Mouse (Mus musculus): ENCODE measurements at regions not wholly inside any gene's neighbourhood (a gene's known extent, or its start where the extent isn't known, plus 50 kb on each side); places are given as distances from the start of the nearest gene placed in this dataset.

DNA sequence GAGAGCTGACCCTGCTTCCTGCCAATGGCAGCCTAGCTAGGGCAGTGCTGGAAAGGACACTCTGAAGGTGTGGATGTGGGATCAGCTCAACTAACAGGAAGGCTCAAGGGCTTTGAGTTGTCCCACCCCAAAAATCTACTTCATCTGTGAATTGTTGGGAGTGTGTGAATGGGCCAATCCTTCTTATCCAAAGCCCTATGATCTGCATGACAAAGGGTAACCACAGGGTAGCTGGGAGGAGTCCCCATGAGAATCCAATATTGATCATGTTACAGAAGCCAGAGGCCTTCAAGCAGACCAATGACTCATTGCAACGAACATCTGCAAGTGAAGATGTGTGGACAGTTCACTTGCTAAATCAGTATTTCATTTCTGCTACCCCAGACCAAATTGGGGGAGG is 51.1 kb upstream of the Adra1b start:
- ATAC-seq (replicated peaks; ENCODE audit: insufficient number of reproducible peaks, low FRiP score, low TSS enrichment, poor library complexity, severe bottlenecking) = no peak

DNA sequence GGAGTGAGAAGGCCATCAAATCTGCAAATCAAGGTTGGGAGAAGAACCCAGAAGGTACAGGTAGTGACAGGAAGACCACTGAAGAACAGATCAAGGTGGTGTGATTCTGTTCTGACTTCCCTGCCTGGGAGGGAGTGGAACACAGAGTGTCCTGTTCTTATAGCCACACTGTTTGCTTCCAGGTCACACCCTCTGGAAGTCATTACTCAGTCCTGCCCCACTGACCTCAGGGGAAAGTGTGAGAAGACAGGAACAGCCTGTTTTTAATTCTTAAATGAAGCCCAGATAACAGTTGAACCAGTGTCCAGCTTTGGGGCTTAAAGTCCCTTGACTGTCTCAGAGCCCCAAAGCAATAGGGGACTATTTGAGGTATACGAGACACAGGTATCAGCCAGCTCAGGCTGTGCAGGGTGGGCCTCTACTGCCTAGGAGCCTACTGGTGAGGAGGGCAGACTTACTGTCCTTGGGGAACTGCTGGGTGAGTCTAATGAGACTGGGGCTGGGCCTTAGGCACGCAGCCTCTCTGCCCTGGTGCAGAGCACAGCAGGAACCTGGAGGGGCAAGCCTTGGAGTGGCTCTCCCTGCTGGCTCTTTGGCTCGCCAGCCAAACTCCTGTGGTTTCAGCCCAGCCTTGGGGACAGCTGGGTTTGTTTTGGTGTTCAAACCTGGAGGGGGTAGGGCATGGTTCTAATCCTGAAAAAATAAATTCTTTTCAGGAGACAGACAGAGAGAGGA is 57.4 kb upstream of the Adra1b start:
- no peak for ATAC-seq (replicated peaks; ENCODE audit: insufficient number of reproducible peaks, low FRiP score, low TSS enrichment, poor library complexity, severe bottlenecking)

DNA sequence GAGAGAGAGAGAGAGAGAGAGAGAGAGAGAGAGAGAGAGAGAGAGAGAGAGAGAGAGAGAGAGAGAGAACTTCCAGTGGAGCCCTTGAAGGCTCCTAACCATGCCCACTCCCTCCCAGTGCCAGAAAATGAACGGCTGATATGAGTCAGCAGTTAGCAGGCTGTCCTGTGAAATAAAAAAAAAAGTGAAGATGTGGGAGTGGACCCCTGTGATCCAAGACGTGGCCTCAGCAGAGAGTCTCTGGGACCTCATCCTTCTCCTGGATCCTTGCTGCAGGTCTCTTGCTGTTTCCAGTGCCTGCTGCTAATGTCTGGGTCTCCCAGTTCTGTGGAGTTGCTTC is 57.9 kb upstream of the Adra1b start:
- no peak for ATAC-seq (replicated peaks; ENCODE audit: insufficient number of reproducible peaks, low FRiP score, low TSS enrichment, poor library complexity, severe bottlenecking)

DNA sequence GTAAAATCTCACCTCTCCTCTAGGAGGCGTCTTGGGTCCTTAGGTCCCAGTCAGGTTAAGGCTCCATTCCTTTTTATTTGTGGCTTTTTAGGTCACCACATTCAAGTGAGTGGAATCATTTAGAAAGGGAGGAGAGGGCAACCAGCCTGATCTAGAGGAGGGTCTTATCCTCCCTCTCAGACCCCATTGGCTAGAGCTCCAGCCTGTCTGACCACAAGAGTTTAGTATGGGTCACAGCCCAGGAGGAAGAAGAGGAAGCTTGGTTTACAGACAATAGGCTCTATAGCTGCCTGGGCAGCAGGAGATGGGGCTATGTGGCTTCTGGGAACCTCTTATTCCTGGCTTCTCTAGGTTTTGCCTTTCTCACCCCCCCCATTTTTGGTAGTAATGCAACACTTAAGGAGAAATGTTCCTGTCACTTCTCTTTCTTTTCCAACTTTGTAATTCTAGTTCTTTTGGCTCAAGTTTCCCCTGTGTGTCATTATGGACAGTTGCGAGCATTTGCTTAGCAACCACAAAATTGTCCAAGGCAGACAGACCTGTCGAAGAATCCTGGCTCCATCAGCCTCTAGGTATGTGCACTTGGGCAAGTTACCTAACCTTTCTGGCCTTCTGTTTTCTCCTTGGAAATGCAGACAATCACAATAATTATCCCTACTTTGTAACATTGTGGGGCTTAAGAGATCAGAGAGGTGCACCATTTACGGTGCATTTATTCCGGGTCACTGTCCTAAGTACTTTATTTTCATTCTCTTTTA is 59.5 kb upstream of the Adra1b start:
- ATAC-seq (replicated peaks; ENCODE audit: insufficient number of reproducible peaks, low FRiP score, low TSS enrichment, poor library complexity, severe bottlenecking) = no peak

DNA sequence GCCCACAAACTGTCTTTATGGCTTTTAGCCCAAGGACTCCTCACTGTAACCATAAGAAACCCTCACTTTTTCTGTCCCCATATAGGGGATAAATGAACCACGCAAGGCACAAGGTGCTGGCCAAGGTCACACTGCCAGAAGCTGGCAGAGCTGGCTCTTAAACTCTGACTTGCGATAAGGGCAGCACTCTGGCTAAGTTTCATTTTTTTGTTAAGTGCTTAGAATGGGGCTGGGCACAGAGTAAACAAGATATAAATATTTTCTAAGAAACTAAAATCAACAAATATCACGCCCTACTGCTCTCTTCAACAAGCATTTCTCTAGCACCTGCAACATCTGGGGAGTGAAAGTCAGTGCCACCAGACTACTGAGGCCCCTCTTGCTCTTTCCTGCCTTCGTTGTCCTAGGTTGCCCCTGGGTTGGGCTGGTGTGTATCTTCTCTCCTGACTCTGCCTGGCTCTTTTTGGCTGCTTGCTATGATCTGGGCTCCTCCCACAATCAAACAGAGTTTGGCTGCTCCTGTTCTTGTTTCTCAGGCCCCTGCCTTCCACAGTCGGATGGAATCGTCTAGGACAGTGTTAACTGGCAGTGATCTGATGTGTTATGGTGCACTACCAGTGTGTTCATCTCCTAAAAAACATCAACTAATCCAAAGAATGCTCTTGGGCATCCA is 60.5 kb upstream of the Adra1b start:
- no peak for ATAC-seq (replicated peaks; ENCODE audit: insufficient number of reproducible peaks, low FRiP score, low TSS enrichment, poor library complexity, severe bottlenecking)

DNA sequence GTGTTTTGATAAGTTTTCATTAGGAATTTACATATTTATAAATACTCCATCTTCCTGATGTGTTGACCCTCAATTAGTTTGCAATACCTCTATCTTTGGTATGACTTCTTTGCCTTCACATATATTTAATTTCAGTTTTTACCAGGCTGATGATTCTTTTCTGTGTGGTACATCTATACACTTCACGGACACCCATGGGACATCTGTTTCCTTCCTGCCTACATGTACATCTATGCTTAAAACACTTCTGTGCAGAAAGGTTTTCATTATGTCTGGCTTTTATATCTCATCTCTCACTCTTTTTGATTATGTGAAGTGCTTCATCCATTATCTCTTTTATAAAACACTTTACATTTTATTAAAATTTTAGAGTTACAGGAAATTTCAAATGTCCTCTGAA is 66.8 kb upstream of the Adra1b start:
- ATAC-seq (replicated peaks; ENCODE audit: insufficient number of reproducible peaks, low FRiP score, low TSS enrichment, poor library complexity, severe bottlenecking) = no peak

DNA sequence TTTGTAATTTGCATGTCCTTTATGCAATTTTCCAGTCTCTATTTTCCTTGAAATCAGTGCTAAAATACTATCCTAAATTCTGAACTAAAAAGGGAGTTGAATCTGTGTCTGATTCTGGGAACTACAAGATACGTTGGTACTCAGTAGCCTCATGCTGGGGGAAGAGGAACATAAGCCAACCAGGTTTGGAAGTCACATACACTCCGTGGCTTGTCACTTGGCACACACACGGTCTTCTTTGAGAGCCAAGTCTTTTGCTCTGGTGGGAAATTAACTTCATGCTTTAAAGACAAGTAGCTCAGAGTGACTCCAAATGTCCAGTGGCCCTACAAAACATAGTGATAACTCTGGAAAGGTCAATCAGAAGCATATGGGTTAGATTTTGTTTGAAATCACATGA is 70.9 kb upstream of the Adra1b start:
- ATAC-seq (replicated peaks; ENCODE audit: insufficient number of reproducible peaks, low FRiP score, low TSS enrichment, poor library complexity, severe bottlenecking) = no peak

DNA sequence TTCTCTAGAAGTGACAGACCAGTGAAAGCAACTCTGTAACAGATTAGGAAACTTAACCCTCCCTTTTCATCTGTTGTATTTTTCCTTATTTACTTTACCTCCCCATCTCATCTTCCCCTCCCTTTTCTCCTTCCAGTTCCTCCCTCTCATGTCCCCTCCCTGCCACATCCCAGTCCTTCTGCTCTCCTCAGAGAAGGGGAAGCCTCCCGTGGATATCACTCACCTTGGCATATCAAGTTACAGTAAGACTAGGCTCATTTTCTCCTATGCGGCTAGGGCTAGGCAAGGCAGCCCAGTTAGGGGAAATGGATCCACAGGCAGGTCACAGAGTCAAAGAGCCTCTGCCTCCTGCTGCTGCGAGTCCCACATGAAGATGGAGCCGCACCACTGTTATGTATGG is 75.0 kb upstream of the Adra1b start:
- no peak for ATAC-seq (replicated peaks; ENCODE audit: insufficient number of reproducible peaks, low FRiP score, low TSS enrichment, poor library complexity, severe bottlenecking)

DNA sequence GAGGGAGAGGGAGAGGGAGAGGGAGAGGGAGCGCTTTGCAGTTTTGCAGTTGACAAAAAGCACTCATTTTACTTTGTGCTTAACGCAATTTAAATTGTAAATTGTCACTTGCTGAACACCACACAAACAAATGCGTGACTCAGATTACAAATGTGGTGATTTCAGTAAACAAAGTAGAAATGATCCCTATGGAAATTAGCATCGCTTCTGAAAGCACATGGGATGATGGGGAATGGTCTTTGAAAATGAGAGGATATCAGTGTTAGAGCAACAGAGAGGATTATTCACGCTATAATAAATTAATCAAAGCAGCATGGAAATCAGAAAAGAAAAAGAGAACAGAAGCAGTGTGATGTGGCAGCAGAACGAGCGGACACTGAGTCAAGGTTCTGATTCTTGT is 78.4 kb upstream of the Adra1b start:
- ATAC-seq (replicated peaks; ENCODE audit: insufficient number of reproducible peaks, low FRiP score, low TSS enrichment, poor library complexity, severe bottlenecking) = no peak

DNA sequence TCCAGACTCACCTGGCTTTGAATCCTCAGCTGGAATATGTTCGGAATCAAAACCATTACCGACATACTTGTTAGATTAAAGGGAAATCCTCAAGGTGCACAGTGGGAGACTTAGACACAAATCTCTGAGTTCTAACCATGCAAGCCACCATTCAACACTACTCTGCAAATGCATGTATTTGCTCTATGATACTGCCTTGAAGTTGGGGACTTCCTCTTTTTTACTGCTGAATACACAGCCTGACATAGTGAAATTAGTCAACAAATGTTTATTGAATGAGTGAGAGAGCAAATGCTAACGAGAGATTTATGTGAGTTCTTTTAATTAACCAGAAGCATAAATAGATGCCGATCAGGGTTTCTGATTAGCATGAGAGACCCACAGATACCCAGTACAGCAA is 79.4 kb upstream of the Adra1b start:
- no peak for ATAC-seq (replicated peaks; ENCODE audit: insufficient number of reproducible peaks, low FRiP score, low TSS enrichment, poor library complexity, severe bottlenecking)

DNA sequence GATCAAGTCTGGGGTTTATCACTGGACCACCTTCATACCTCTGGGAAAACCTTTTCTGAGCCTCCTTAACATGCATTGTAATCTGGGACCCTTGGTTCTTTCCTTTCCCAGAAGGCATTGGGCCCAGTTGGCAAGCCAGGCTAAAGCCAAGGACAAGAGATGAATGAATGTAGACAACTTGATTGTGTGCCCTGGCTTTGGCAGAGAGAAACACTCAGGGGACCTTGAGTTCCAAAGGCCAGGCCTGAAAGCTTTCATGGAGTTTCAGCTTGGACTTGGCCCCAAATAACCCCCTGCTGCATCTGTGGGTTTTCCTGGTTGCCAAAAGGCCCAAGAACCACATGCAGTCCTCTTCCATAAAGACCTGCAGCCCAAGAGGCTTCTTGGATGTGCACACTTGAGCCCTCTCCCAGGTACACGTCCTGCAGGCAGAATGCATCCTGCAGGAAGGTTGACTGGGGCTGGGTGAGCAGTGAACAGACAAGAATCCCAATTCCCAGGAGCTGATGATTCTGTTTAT is 89.0 kb upstream of the Adra1b start:
- ATAC-seq (replicated peaks; ENCODE audit: insufficient number of reproducible peaks, low FRiP score, low TSS enrichment, poor library complexity, severe bottlenecking) = no peak

DNA sequence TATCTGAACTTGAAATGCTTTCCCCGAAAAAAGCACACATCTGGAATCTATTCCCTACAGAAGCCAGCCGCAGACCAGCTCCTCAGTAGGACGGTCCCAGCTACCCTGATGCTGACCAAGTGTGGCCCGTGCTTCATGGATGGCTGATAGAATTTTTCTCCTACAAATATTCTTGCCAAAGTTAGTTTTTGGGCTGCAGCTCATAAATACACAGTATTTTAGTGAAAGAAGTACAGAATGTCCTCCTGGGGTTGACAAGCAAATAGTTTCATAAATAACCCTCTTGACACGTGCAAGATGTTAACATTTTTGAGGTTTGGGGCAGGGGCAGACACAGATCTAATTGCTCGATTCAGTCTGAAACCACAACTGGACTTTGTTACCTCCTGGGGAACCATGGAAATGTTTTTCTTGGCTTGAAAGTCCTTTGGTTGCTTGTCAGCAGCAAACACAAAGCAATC is 91.0 kb upstream of the Adra1b start:
- ATAC-seq (replicated peaks; ENCODE audit: insufficient number of reproducible peaks, low FRiP score, low TSS enrichment, poor library complexity, severe bottlenecking) = no peak

DNA sequence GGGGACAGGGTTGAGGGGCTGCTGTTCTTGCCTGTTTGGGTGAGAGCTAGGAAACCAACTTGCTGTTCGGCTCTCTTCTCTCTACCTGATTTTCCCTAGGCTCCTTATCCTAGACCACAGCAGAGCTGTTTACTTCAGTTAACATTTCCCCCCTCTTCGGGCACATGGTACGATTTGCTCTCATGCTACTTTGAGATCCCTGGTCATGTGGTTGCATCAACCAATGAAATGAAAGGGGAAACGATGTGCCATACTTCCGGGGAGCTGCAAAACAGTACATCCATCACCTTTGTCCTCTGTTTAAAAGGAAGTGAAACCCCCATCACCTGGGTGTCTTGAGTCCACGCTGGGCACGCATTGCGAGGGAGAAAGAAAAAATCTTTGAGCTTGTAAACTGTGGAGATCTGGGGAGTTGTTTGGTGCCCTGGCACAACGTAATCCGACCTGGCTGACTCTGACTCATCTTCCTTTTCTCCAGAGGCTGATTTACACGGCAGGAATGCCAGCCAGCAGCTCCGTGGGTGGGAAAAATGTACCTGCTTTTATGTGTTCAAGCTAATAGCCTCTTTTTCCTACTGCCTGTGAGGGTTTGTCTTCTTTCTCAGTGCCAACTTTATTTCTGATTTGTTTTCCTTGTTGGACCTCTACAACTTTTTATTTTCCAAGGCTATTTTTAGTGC is 97.2 kb upstream of the Adra1b start:
- ATAC-seq (replicated peaks; ENCODE audit: insufficient number of reproducible peaks, low FRiP score, low TSS enrichment, poor library complexity, severe bottlenecking) = no peak

DNA sequence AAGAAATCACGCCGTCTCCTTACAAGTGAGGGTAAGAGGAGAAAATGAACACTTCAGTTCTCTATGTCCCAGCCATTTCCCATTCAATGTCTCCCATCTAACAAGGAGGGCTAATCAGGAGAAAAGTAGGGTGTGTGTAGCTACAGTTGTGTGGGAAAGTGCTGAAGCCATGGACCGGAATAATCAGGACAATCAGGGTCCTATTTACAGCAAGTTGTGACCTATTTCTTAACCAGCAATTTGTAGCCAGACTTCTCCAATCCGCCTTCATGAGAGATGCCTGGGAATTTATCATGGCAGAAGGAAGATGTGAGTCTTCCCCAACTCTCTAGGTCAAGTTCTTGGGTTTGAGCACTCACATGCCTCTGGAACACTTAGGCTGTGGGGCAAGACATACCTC is 99.0 kb upstream of the Adra1b start:
- no peak for ATAC-seq (replicated peaks; ENCODE audit: insufficient number of reproducible peaks, low FRiP score, low TSS enrichment, poor library complexity, severe bottlenecking)

DNA sequence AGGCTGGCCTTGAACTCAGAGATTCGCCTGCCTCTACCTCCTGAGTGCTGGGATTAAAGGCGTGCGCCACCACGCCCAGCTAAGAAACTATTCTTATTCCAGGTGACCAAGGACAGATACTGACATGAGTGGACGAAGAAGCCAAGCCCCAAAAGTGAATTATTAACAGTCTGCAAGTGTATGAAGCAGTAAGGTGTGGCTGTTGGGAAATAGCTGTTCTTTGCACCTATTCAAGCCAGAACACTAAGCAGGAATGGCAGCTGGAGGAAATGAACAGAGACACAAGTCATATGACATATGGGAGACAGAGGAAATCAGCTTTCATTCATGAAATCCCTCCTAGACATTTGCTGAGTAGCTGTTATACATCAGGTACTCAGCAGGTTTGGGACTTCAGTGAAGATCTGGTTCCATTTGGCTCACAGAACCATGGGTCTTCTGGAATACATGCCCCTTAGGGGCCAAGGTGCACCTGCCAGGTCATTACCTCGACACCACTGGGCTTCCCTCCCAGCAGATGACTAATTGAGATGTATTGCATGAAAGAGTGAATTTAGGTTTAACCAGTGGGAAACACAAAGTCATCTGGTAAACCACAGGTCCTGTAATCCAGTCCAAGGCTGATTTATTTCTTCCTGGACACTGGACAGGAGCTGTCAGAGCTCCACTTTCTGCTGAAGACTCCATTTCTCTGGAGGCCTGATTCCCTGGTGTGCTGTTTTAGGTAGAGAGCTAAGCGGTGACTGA is 101.0 kb upstream of the Adra1b start:
- no peak for ATAC-seq (replicated peaks; ENCODE audit: insufficient number of reproducible peaks, low FRiP score, low TSS enrichment, poor library complexity, severe bottlenecking)

DNA sequence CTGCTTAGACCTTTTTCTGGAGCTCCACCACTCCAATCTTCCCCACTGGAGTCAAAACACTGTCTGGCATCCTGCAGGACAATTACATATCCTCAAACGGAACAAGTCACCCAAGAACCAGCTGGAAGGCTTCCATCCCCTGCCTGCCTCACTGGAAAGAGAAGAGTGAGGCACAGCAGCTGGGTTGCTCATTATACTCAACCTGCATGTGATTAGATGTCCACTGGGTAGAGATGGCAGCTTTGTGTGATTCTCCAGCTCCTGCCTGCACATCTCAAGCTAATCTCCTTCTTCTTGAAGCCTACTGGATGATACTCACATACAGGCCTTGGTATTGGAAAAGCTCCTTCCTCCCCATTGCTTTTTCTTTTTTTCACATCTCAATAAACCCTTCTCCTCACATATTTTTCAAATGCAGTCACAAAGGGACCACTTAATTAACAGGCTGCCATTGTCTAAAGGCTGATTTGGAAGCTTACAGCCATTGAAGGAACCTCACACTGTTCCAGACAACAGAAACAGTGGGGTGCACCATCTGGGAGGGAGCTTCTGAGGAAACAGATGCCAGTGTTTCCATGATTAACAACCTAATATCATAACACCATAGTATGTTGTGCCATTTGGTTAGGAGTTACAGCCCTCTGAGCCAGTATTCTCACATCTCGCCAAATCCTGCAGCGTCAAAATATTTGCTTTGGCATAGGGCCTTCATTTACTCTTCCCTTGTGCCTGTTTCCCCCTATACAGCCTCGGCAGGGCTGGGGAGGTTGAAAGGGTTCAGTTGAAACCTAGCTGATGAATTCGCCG is 101.9 kb upstream of the Adra1b start:
- no peak for ATAC-seq (replicated peaks; ENCODE audit: insufficient number of reproducible peaks, low FRiP score, low TSS enrichment, poor library complexity, severe bottlenecking)

DNA sequence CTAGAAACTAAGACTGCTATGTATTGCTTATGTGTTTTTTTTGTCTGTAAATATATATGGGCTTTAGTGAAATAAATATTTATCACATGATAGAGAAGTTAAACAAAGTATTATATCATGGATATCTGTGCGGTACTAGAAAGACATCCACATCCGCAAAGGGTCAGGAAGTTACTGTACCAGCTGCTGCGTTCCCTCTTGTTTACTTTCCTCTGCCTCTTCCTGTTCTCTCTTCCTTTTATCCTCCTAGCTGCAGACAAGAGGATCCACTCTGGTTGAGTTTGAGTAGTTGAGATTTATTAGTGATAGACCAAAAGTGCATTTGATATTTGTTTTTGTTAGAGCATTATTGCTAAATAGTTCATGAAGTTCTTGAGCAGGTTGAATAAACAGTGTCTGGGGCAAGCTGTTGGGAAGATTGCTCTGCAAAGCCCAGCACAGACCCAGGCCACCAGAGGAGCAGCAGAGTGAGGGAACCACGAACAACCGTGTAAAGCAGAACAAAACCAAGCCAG is 106.6 kb upstream of the Adra1b start:
- ATAC-seq (replicated peaks; ENCODE audit: insufficient number of reproducible peaks, low FRiP score, low TSS enrichment, poor library complexity, severe bottlenecking) = no peak

DNA sequence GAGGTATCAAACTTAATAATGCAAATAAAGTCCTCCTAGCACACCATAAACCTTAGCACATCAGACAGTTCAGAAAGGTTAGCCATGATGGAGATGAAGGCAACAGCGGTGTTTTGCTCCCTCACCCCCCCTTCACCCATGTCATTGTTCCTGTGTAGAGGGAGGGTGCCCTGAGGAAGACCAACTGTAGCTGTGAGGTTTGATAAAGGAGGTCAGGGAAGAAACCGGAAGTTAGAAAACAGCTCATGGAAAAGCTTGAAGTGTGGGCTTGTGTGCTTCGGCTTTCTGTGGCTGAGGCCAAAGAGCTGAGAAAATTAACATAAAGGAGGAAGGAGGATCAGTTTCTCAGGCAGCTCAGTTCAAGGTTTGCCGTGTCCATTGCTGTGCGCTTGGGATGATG is 111.3 kb upstream of the Adra1b start:
- no peak for ATAC-seq (replicated peaks; ENCODE audit: insufficient number of reproducible peaks, low FRiP score, low TSS enrichment, poor library complexity, severe bottlenecking)
